Mouse (Mus musculus) MEL (cell line): ENCODE measurements at regions not wholly inside any gene's neighbourhood (a gene's known extent, or its start where the extent isn't known, plus 50 kb on each side); places are given as distances from the start of the nearest gene placed in this dataset.

Source experiments
- DNase-seq: peaks from one replicate; pipeline ENCODE4 v3.0.0; 2011; ENCODE audit warnings: low read depth, low spot score
- H3K27ac ChIP-seq: 2 replicates; pipeline ENCODE4 v1.5.1; 2012; ENCODE audit warnings: low read depth, mild to moderate bottlenecking, control low read depth, low read length, moderate library complexity; ENCODE audit not compliant: control insufficient read depth
- H3K27me3 ChIP-seq, 2 experiments: fragments of 150-350 bp in 1 of 2; sonication (generic) in 1 of 2; 2 replicates each; pipeline ENCODE4 v1.6.1; 2012; ENCODE audit warnings: low read length in 2 of 2, mild to moderate bottlenecking in 2 of 2, improper control_type of control experiment in 1 of 2, moderate library complexity in 1 of 2; ENCODE audit not compliant: insufficient read depth in 2 of 2, control insufficient read depth in 1 of 2
- H3K36me3 ChIP-seq, 2 experiments: 2 replicates each; pipeline ENCODE4 v1.6.1; 2012 to 2014; ENCODE audit warnings: low read length in 2 of 2, improper control_type of control experiment in 1 of 2, inconsistent platforms in 1 of 2, mild to moderate bottlenecking in 1 of 2; ENCODE audit not compliant: insufficient read depth in 2 of 2, control insufficient read depth in 1 of 2
- H3K4me1 ChIP-seq, 2 experiments: fragments of 150-350 bp in 1 of 2; sonication (generic) in 1 of 2; 2 replicates each; pipeline ENCODE4 v1.6.1; 2012; ENCODE audit warnings: low read length in 2 of 2, improper control_type of control experiment in 1 of 2, mild to moderate bottlenecking in 1 of 2; ENCODE audit not compliant: insufficient read depth in 2 of 2, control insufficient read depth in 1 of 2
- H3K4me3 ChIP-seq, 2 experiments: fragments of 150-350 bp in 1 of 2; sonication (generic) in 1 of 2; 2 replicates each; pipeline ENCODE4 v1.5.1; 2012; ENCODE audit warnings: low read depth in 2 of 2, low read length in 2 of 2, mild to moderate bottlenecking in 2 of 2, moderate library complexity in 2 of 2, control low read depth in 1 of 2, improper control_type of control experiment in 1 of 2; ENCODE audit not compliant: control insufficient read depth in 1 of 2, insufficient read depth in 1 of 2
- H3K79me2 ChIP-seq: 2 replicates; pipeline ENCODE4 v1.6.1; 2012; ENCODE audit warnings: mild to moderate bottlenecking, low read length, moderate library complexity; ENCODE audit not compliant: control insufficient read depth, poor library complexity, insufficient read depth
- H3K9ac ChIP-seq: 2 replicates; pipeline ENCODE4 v1.6.1; 2012; ENCODE audit warnings: low read depth, mild to moderate bottlenecking, control low read depth, low read length, moderate library complexity; ENCODE audit not compliant: control insufficient read depth, poor library complexity, severe bottlenecking
- H3K9me3 ChIP-seq: fragments of 150-350 bp; sonication (generic); replicated peaks from 2 replicates; pipeline ENCODE4 v1.6.1; 2012; ENCODE audit warnings: mild to moderate bottlenecking, low read length, improper control_type of control experiment, moderate library complexity; ENCODE audit not compliant: insufficient read depth
- BHLHE40 ChIP-seq: IDR thresholded peaks from 2 replicates; pipeline ENCODE4 v1.6.1; 2012; ENCODE audit warnings: low read depth, mild to moderate bottlenecking, inconsistent platforms, low read length, improper control_type of control experiment, borderline replicate concordance
- CHD2 ChIP-seq: IDR thresholded peaks from 2 replicates; pipeline ENCODE4 v1.6.1; 2011; ENCODE audit warnings: low read length, improper control_type of control experiment
- CTCF ChIP-seq, 3 experiments: IDR thresholded peaks in 2 of 3; conservative IDR thresholded peaks in 1 of 3; 2 replicates each; pipeline ENCODE4 v1.5.1; 2011 to 2012; ENCODE audit warnings: low read length in 3 of 3, low read depth in 2 of 3, mild to moderate bottlenecking in 2 of 3, improper control_type of control experiment in 1 of 3, inconsistent platforms in 1 of 3, mixed read lengths in 1 of 3, moderate library complexity in 1 of 3; ENCODE audit not compliant: control insufficient read depth in 1 of 3, insufficient read depth in 1 of 3, poor library complexity in 1 of 3, severe bottlenecking in 1 of 3
- E2F4 ChIP-seq: IDR thresholded peaks from 2 replicates; pipeline ENCODE4 v1.6.1; 2011; ENCODE audit warnings: low read depth, low read length, improper control_type of control experiment, borderline replicate concordance
- HCFC1 ChIP-seq: IDR thresholded peaks from 2 replicates; pipeline ENCODE4 v1.6.1; 2012; ENCODE audit warnings: low read depth, mild to moderate bottlenecking, inconsistent platforms, low read length, improper control_type of control experiment, moderate library complexity
- JUND ChIP-seq: IDR thresholded peaks from 2 replicates; pipeline ENCODE4 v1.6.1; 2011; ENCODE audit warnings: low read depth, mild to moderate bottlenecking, improper control_type of control experiment, low read length
- KAT2A ChIP-seq: conservative IDR thresholded peaks from 2 replicates; pipeline ENCODE4 v1.6.1; 2012; ENCODE audit warnings: low read depth, low read length, improper control_type of control experiment, inconsistent platforms
- MAZ ChIP-seq: IDR thresholded peaks from 2 replicates; pipeline ENCODE4 v1.6.1; 2012; ENCODE audit warnings: low read depth, mild to moderate bottlenecking, inconsistent platforms, low read length, improper control_type of control experiment
- MEF2A ChIP-seq: IDR thresholded peaks from 2 replicates; pipeline ENCODE4 v1.6.1; 2014; ENCODE audit warnings: low read depth, mild to moderate bottlenecking, inconsistent platforms, low read length, improper control_type of control experiment; ENCODE audit not compliant: poor library complexity, insufficient replicate concordance, severe bottlenecking; ENCODE audit errors: extremely low read depth
- MYB ChIP-seq: IDR thresholded peaks from 2 replicates; pipeline ENCODE4 v1.6.1; 2011; ENCODE audit warnings: mild to moderate bottlenecking, low read depth, low read length, improper control_type of control experiment
- MYC ChIP-seq: IDR thresholded peaks from 2 replicates; pipeline ENCODE4 v1.6.1; 2011; ENCODE audit warnings: low read depth, mild to moderate bottlenecking, low read length, improper control_type of control experiment, moderate library complexity
- NRF1 ChIP-seq: IDR thresholded peaks from 2 replicates; pipeline ENCODE4 v1.6.1; 2014; ENCODE audit warnings: low read depth, mild to moderate bottlenecking, inconsistent platforms, low read length, improper control_type of control experiment, moderate library complexity; ENCODE audit not compliant: poor library complexity, insufficient read depth, severe bottlenecking
- RAD21 ChIP-seq: IDR thresholded peaks from 2 replicates; pipeline ENCODE4 v1.6.1; 2011; ENCODE audit warnings: mild to moderate bottlenecking, low read depth, low read length, improper control_type of control experiment
- SMC3 ChIP-seq: IDR thresholded peaks from 2 replicates; pipeline ENCODE4 v1.6.1; 2011; ENCODE audit warnings: low read depth, low read length, improper control_type of control experiment
- TAL1 ChIP-seq: IDR thresholded peaks from 2 replicates; pipeline ENCODE4 v1.6.1; 2012; ENCODE audit warnings: mild to moderate bottlenecking, inconsistent platforms, low read length, moderate library complexity, mixed read lengths
- TBP ChIP-seq: IDR thresholded peaks from 2 replicates; pipeline ENCODE4 v1.8.0; 2011; ENCODE audit warnings: low read depth, low read length, improper control_type of control experiment
- TCF12 ChIP-seq: IDR thresholded peaks from 2 replicates; pipeline ENCODE4 v1.6.1; 2014; ENCODE audit warnings: low read depth, mild to moderate bottlenecking, inconsistent platforms, low read length, improper control_type of control experiment, moderate library complexity
- USF1 ChIP-seq: IDR thresholded peaks from 2 replicates; pipeline ENCODE4 v1.6.1; 2014; ENCODE audit warnings: low read depth, mild to moderate bottlenecking, inconsistent platforms, low read length, improper control_type of control experiment, moderate library complexity
- ZC3H11A ChIP-seq: IDR thresholded peaks from 2 replicates; pipeline ENCODE4 v1.6.1; 2012; ENCODE audit warnings: low read depth, mild to moderate bottlenecking, inconsistent platforms, low read length, improper control_type of control experiment
- ZMIZ1 ChIP-seq: IDR thresholded peaks from 2 replicates; pipeline ENCODE4 v1.6.1; 2012; ENCODE audit warnings: low read depth, mild to moderate bottlenecking, inconsistent platforms, low read length, improper control_type of control experiment, moderate library complexity
- ZNF384 ChIP-seq: IDR thresholded peaks from 2 replicates; pipeline ENCODE4 v1.6.1; 2012; ENCODE audit warnings: low read depth, mild to moderate bottlenecking, inconsistent platforms, low read length, improper control_type of control experiment

DNA sequence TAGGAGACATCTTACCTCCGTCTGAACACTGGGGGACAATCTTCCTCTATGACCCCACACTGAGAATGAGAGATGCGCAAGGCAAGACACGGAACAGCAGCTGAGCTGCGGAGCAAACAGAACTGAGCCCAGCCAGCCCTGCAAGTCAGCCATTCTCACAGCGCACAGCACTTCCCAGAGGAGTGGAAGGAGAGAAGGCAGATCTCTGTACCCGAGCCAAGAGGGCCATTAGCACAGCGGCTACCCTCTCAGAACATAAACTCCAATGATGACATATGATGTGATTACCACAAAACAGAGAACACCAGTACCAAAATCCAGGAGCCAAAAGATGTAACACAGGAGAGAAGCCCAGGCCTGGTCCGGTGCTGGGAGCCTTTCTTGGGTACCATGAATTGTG, 72.3 kb upstream of the Cplx2 start:
- H3K27ac ChIP-seq: no peak overlapping the region
- H3K4me1 ChIP-seq: peaks cover 0 to 3% of the 10 kb centered on the region in 2 experiments; a peak in 1 of 4 replicates
- TF ChIP-seq BHLHE40 (no peak), NRF1 (no peak), ZC3H11A (no peak), USF1 (no peak), ZMIZ1 (no peak), KAT2A (no peak), MYC (no peak), HCFC1 (no peak), JUND (no peak), RAD21 (no peak), TAL1 (no peak), CTCF (IDR thresholded peaks at IDR 0.05 in 2 of 3, conservative IDR thresholded peaks at IDR 0.05 in 1 of 3; ENCODE audit: control insufficient read depth in 1 of 3, insufficient read depth in 1 of 3, low read depth in 2 of 3, low read length in 3 of 3, poor library complexity in 1 of 3, severe bottlenecking in 1 of 3) (no peak), TCF12 (no peak), ZNF384 (no peak), E2F4 (no peak), MYB (no peak), CHD2 (no peak), SMC3 (no peak), MAZ (no peak)
- DNase-seq: no peak
- no peaks in the 10 kb centered on the region for H3K9me3 ChIP-seq
- H3K36me3 ChIP-seq: peaks cover 0 to 3% of the 10 kb centered on the region in 2 experiments; a peak in 1 of 4 replicates
- no peak overlapping the region for H3K9ac ChIP-seq
- no peaks in the 10 kb centered on the region; the same call in 1 of the 2 replicates for H3K79me2 ChIP-seq
- no peak overlapping the region for H3K4me3 ChIP-seq
- no peaks in the 10 kb centered on the region for H3K27me3 ChIP-seq

DNA sequence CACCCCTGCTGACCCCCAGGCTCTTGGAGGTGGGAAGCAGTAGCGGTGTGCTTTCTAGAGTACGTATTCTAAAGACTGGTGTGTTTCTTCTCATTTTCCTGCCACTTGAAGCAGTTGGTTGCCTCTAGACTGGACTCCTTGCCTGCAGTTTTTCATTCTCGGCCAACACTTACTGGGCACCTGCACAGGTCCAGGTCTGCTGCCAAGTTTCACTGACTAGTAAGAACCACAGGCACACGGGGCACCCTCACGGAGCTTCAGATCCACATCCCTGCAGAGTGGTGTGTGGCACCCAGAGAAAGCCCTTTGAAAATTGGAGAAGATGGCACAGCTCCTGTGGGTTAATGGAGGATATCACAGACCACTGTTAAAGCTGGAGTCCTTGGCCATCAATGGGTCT, 71.9 kb upstream of the Cplx2 start:
- peaks cover 0 to 3% of the 10 kb centered on the region in 2 experiments; a peak in 1 of 4 replicates for H3K36me3 ChIP-seq
- no peak overlapping the region for H3K27ac ChIP-seq
- H3K4me1 ChIP-seq: peaks cover 0 to 3% of the 10 kb centered on the region in 2 experiments; a peak in 1 of 4 replicates
- H3K27me3 ChIP-seq: no peaks in the 10 kb centered on the region
- no peak overlapping the region for H3K4me3 ChIP-seq
- no peak for DNase-seq
- no peaks in the 10 kb centered on the region; the same call in 1 of the 2 replicates for H3K79me2 ChIP-seq
- no peaks in the 10 kb centered on the region for H3K9me3 ChIP-seq
- no peak overlapping the region for H3K9ac ChIP-seq
- no peak for TF ChIP-seq RAD21
- no peak for TF ChIP-seq MAZ
- no peak for TF ChIP-seq TBP
- no peak for TF ChIP-seq MYC
- no peak for TF ChIP-seq MEF2A
- TF ChIP-seq HCFC1: no peak
- no peak for TF ChIP-seq USF1
- no peak for TF ChIP-seq ZNF384
